Mouse (Mus musculus) inflammation-experienced regulatory T-cells, adult 6 months (primary cell): ENCODE measurements around the gene Tom1l1. TPM values are rescaled to one million over a fixed set of nuclear protein-coding genes. Genes with fewer than 3 reads are reported as not detected.

Source experiments
- ATAC-seq: one replicate; pipeline ENCODE4 v1.8.0; 2017
- polyA plus RNA-seq, 3 experiments: library from polyadenylated mRNA; unstranded; fragments of 100-300 nt; shearing (Covaris generic); gene quantifications; one replicate each; pipeline ENCODE4 v1.2.1; 2017

The Tom1l1 gene
- polyA plus RNA-seq, 3 experiments from 2014 or later = 0.85 to 1.5 (median 1.2) TPM

DNA sequence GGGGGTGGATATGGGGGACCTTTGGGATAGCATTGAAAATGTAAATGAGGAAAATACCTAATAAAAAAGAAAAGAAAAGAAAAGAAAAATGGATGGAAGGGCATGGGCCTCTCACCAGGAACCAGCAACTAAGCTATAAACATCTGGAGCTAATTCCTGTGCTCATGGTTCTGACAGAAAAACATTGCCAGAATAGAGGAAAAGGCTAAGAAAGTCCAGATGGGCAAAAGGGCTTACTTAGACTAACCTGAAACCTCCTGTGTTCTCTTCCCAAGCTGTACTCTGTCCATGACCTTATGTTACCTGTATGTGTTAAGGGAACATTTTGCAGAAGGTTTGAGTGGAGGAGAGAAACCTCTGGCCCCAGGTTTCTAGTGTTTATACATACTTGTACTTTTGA, 76.0 kb downstream of the Tom1l1 start:
- ATAC-seq = no peak

- no peak for ATAC-seq
These were observed 85.1 kb downstream of the Tom1l1 start for GRCm38 (mm10) chr11:90603066-90603465.

DNA sequence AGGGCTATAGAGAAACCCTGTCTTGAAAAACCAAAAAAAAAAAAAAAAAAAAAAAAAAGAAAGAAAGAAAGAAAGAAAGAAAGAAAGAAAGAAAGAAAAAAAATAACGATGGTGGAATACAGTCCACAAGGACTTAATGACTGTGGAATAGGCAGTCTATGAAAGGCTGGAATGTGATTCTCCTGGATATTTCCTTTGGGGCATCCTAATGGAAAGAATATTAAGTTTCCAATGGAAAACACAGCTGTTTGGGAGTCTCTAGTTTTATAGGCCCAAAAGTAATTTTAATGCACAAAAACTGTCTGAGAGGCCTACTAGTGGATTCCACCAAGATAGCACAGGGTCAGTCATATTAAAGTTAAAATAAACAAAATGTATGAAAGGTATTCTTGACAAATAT, 92.3 kb downstream of the Tom1l1 start:
- no peak for ATAC-seq

Other genes starting within 250 kb of the Tom1l1 start
- 1 to 10 TPM; 2.1 to 5.4 (median 3.6) TPM for gene Stxbp4, start 50.3 kb downstream of the Tom1l1 start, polyA plus RNA-seq
- 10 to 100 TPM; 13.7 to 22.4 (median 17.9) TPM for gene Cox11, start 50.2 kb downstream of the Tom1l1 start, polyA plus RNA-seq